Mouse (Mus musculus): ENCODE measurements at regions not wholly inside any gene's neighbourhood (a gene's known extent, or its start where the extent isn't known, plus 50 kb on each side); places are given as distances from the start of the nearest gene placed in this dataset.

- TF ChIP-seq POLR2A (IDR thresholded peaks at IDR 0.05; ENCODE audit: insufficient read depth, low read length) (no peak), CTCF (IDR thresholded peaks at IDR 0.05; ENCODE audit: low read depth, low read length) (no peak)
Measured at GRCm38 (mm10) chr1:89287136-89287795, 167.3 kb upstream of the Agap1 start.

Data from ES-Bruce4 (cell line).